Mouse (Mus musculus) forebrain, embryonic 13.5 days (tissue): Measurements from ENCODE around the gene Gatd1. TPM values are rescaled to one million over a fixed set of nuclear protein-coding genes. Genes with fewer than 3 reads are reported as not detected.
A peak's percentile ranks its signal among the peaks of the same experiment; 100 is the strongest.

ENCODE experiments used
- ATAC-seq: fragments of 200-750 bp; cut with Nextera tagmentation; 2 replicates; pipeline ENCODE4 v1.8.0; 2017
- H3K27ac ChIP-seq: fragments of 300-500 bp; sonication (generic); 2 replicates; pipeline ENCODE4 v1.5.1; 2015; ENCODE audit warnings: inconsistent platforms, mild to moderate bottlenecking, moderate library complexity
- H3K27me3 ChIP-seq: fragments of 300-500 bp; sonication (generic); 2 replicates; pipeline ENCODE4 v1.6.1; 2015; ENCODE audit warnings: mild to moderate bottlenecking, inconsistent platforms
- H3K36me3 ChIP-seq: fragments of 300-500 bp; sonication (generic); 2 replicates; pipeline ENCODE4 v1.6.1; 2015; ENCODE audit warnings: mild to moderate bottlenecking, inconsistent platforms; ENCODE audit not compliant: poor library complexity, severe bottlenecking
- H3K4me1 ChIP-seq: fragments of 300-500 bp; sonication (generic); 2 replicates; pipeline ENCODE4 v1.6.1; 2015; ENCODE audit warnings: inconsistent platforms
- H3K4me2 ChIP-seq: fragments of 300-500 bp; sonication (generic); 2 replicates; pipeline ENCODE4 v1.6.1; 2015; ENCODE audit warnings: inconsistent platforms, mild to moderate bottlenecking, moderate library complexity
- H3K4me3 ChIP-seq: fragments of 300-500 bp; sonication (generic); 2 replicates; pipeline ENCODE4 v1.5.1; 2015; ENCODE audit warnings: mild to moderate bottlenecking, inconsistent platforms
- H3K9ac ChIP-seq: fragments of 300-500 bp; sonication (generic); 2 replicates; pipeline ENCODE4 v1.6.1; 2015; ENCODE audit warnings: mild to moderate bottlenecking, inconsistent platforms
- H3K9me3 ChIP-seq: fragments of 300-500 bp; sonication (generic); replicated peaks from 2 replicates; pipeline ENCODE4 v1.6.1; 2016; ENCODE audit warnings: inconsistent platforms
- WGBS: fragments of 180-500 bp; shearing (Covaris S2); methylation state at CpG from one replicate; pipeline ENCODE4 v1.1.7; 2015; 5-methylcytosine and 5-hydroxymethylcytosine counted together
- polyA plus RNA-seq: library from polyadenylated mRNA; unstranded; fragments of >200 nt; fragmentation: Nextera tagmentation; extraction: Ambion mirVana; gene quantifications from 2 replicates; pipeline ENCODE4 v1.2.1, GENCODE M21; 2015

Gatd1 gene
- polyA plus RNA-seq, 1 experiment from 2014 or later = 55.6 TPM

- Histone ChIP-seq H3K9me3 (no peaks in the 10 kb centered on the region), H3K36me3 (no peaks in the 10 kb centered on the region), H3K4me1 (no peaks in the 10 kb centered on the region), H3K9ac (no peak overlapping the region), H3K4me2 (no peak overlapping the region), H3K27me3 (peaks cover 11% of the 10 kb centered on the region), H3K27ac (no peak overlapping the region), H3K4me3 (no peak overlapping the region)
- WGBS = 87% methylated on average over 4 of the region's 4 CpGs
- ATAC-seq = no peak
Observed at GRCm38 (mm10) chr7:141367358-141367757, 46.6 kb downstream of the Gatd1 start.

- no peaks in the 10 kb centered on the region for H3K36me3 ChIP-seq
- H3K4me1 ChIP-seq = peaks cover 4% of the 10 kb centered on the region; the same call in 1 of the 2 replicates
- no peaks in the 10 kb centered on the region for H3K9me3 ChIP-seq
- H3K4me3 ChIP-seq = no peak overlapping the region
- H3K27ac ChIP-seq = no peak overlapping the region
- H3K27me3 ChIP-seq = peaks cover 32% of the 10 kb centered on the region
- WGBS = 77% methylated on average over 3 of the region's 3 CpGs
- H3K9ac ChIP-seq = no peak overlapping the region
- no peak overlapping the region for H3K4me2 ChIP-seq
- ATAC-seq = no peak
Observed at GRCm38 (mm10) chr7:141365049-141365445, 48.9 kb downstream of the Gatd1 start.

- WGBS = 84% methylated on average over 5 of the region's 5 CpGs
- Histone ChIP-seq H3K4me1 (peaks cover 4% of the 10 kb centered on the region; the same call in 1 of the 2 replicates), H3K27ac (no peak overlapping the region), H3K4me3 (no peak overlapping the region), H3K9ac (no peak overlapping the region), H3K36me3 (no peaks in the 10 kb centered on the region), H3K4me2 (no peak overlapping the region), H3K27me3 (peaks cover 35% of the 10 kb centered on the region), H3K9me3 (no peaks in the 10 kb centered on the region)
- ATAC-seq = no peak
Observed at GRCm38 (mm10) chr7:141364349-141365048, 49.4 kb downstream of the Gatd1 start.

GRCm38 (mm10) chr7:141363752-141364125, 50.2 kb downstream of the Gatd1 start:
- 62% methylated on average over 2 of the region's 2 CpGs for WGBS
- Histone ChIP-seq H3K4me1 (peaks cover 4% of the 10 kb centered on the region; the same call in 1 of the 2 replicates), H3K27me3 (peaks cover 35% of the 10 kb centered on the region), H3K4me2 (no peak overlapping the region), H3K4me3 (no peak overlapping the region), H3K9me3 (no peaks in the 10 kb centered on the region), H3K36me3 (no peaks in the 10 kb centered on the region), H3K27ac (no peak overlapping the region), H3K9ac (no peak overlapping the region)
- ATAC-seq = no peak

GRCm38 (mm10) chr7:141363106-141363751, 50.7 kb downstream of the Gatd1 start:
- Histone ChIP-seq H3K4me2 (no peak overlapping the region), H3K27me3 (peaks cover 35% of the 10 kb centered on the region), H3K27ac (no peak overlapping the region), H3K4me3 (no peak overlapping the region), H3K9ac (no peak overlapping the region), H3K36me3 (no peaks in the 10 kb centered on the region), H3K4me1 (peaks cover 4% of the 10 kb centered on the region; the same call in 1 of the 2 replicates), H3K9me3 (no peaks in the 10 kb centered on the region)
- WGBS = 63% methylated on average over 4 of the region's 4 CpGs
- no peak for ATAC-seq

GRCm38 (mm10) chr7:141361510-141361909, 52.4 kb downstream of the Gatd1 start:
- H3K27ac ChIP-seq = no peak overlapping the region
- H3K4me1 ChIP-seq = peaks cover 4% of the 10 kb centered on the region; the same call in 1 of the 2 replicates
- H3K9me3 ChIP-seq = no peaks in the 10 kb centered on the region
- no peak overlapping the region for H3K4me3 ChIP-seq
- no peak overlapping the region for H3K9ac ChIP-seq
- no peak for ATAC-seq
- H3K27me3 ChIP-seq = peaks cover 35% of the 10 kb centered on the region
- peak overlapping the region; percentile 20; the same call in 1 of the 2 replicates for H3K4me2 ChIP-seq
- no peaks in the 10 kb centered on the region for H3K36me3 ChIP-seq
- 8% methylated on average over 24 of the region's 24 CpGs for WGBS

Other genes with a start within 250 kb of the Gatd1 start
- gene Rnh1, start 241.3 kb downstream of the Gatd1 start, polyA plus RNA-seq = 40.7 and 45.2 TPM in 2 replicates
- gene Hras, start 220.1 kb downstream of the Gatd1 start, polyA plus RNA-seq = 67.2 and 73.9 TPM in 2 replicates
- gene Lrrc56, start 220.0 kb downstream of the Gatd1 start, polyA plus RNA-seq = 12.6 and 17.3 TPM in 2 replicates
- gene Lmntd2, start 200.1 kb downstream of the Gatd1 start, polyA plus RNA-seq = 2.1 and 2.3 TPM in 2 replicates
- 29.4 and 33.8 TPM in 2 replicates for gene Rassf7, start 198.3 kb downstream of the Gatd1 start, polyA plus RNA-seq
- 82.4 and 91.3 TPM in 2 replicates for gene Phrf1, start 185.4 kb downstream of the Gatd1 start, polyA plus RNA-seq
- gene Irf7, start 147.7 kb downstream of the Gatd1 start, polyA plus RNA-seq = 1.0 and 1.1 TPM in 2 replicates
- not detected in 2 replicates for gene Cdhr5, start 137.3 kb downstream of the Gatd1 start, polyA plus RNA-seq
- gene Sct, start 135.0 kb downstream of the Gatd1 start, polyA plus RNA-seq = 0.60 and 0.62 TPM in 2 replicates
- gene Drd4, start 122.1 kb downstream of the Gatd1 start, polyA plus RNA-seq = 0.55 and 0.70 TPM in 2 replicates
- gene Deaf1, start 86.4 kb downstream of the Gatd1 start, polyA plus RNA-seq = 88.1 and 105 TPM in 2 replicates
- 61.3 and 66.0 TPM in 2 replicates for gene Tmem80, start 86.4 kb downstream of the Gatd1 start, polyA plus RNA-seq
- 0.43 and 0.64 TPM in 2 replicates for gene Eps8l2, start 75.3 kb downstream of the Gatd1 start, polyA plus RNA-seq
- gene Taldo1, start 21.9 kb downstream of the Gatd1 start, polyA plus RNA-seq = 386 and 415 TPM in 2 replicates
- gene Cend1, start 15.4 kb upstream of the Gatd1 start, polyA plus RNA-seq = 27.3 and 27.5 TPM in 2 replicates
- 58.2 and 65.1 TPM in 2 replicates for gene Slc25a22, start 23.8 kb upstream of the Gatd1 start, polyA plus RNA-seq
- gene Pidd1, start 29.9 kb upstream of the Gatd1 start, polyA plus RNA-seq = 10.9 and 13.4 TPM in 2 replicates
- gene Rplp2, start 33.2 kb upstream of the Gatd1 start, polyA plus RNA-seq = 939 and 1,119 TPM in 2 replicates
- 19.5 and 21.0 TPM in 2 replicates for gene Pnpla2, start 41.1 kb upstream of the Gatd1 start, polyA plus RNA-seq
- 3.2 and 6.0 TPM in 2 replicates for gene Cracr2b, start 47.0 kb upstream of the Gatd1 start, polyA plus RNA-seq
- gene Cd151, start 53.3 kb upstream of the Gatd1 start, polyA plus RNA-seq = 12.0 and 14.3 TPM in 2 replicates
- gene Polr2l, start 61.0 kb upstream of the Gatd1 start, polyA plus RNA-seq = 76.5 and 89.5 TPM in 2 replicates
- 18.0 and 20.0 TPM in 2 replicates for gene Tspan4, start 61.1 kb upstream of the Gatd1 start, polyA plus RNA-seq
- gene Chid1, start 125.7 kb upstream of the Gatd1 start, polyA plus RNA-seq = 24.3 and 31.8 TPM in 2 replicates
- 83.2 and 93.1 TPM in 2 replicates for gene Ap2a2, start 148.0 kb upstream of the Gatd1 start, polyA plus RNA-seq
- gene Muc6, start 241.2 kb upstream of the Gatd1 start, polyA plus RNA-seq = 0.10 and 0.25 TPM in 2 replicates